Mouse (Mus musculus) layer of hippocampus, adult 18-20 months (tissue): ENCODE results near the gene Tbc1d15. TPM values are rescaled to one million over a fixed set of nuclear protein-coding genes. Genes with fewer than 3 reads are reported as not detected.

ENCODE experiments used
- DNase-seq, 2 experiments: peaks; one replicate each; pipeline ENCODE4 v3.0.0; 2022; ENCODE audit warnings: low spot score in 2 of 2
- total RNA-seq, 2 experiments: library from RNA; stranded (reverse); gene quantifications; 2 replicates each; pipeline ENCODE4 v1.2.3; 2021

Tbc1d15 gene
- total RNA-seq, 2 experiments from 2014 or later, result 60.3 to 62.9 TPM

DNA sequence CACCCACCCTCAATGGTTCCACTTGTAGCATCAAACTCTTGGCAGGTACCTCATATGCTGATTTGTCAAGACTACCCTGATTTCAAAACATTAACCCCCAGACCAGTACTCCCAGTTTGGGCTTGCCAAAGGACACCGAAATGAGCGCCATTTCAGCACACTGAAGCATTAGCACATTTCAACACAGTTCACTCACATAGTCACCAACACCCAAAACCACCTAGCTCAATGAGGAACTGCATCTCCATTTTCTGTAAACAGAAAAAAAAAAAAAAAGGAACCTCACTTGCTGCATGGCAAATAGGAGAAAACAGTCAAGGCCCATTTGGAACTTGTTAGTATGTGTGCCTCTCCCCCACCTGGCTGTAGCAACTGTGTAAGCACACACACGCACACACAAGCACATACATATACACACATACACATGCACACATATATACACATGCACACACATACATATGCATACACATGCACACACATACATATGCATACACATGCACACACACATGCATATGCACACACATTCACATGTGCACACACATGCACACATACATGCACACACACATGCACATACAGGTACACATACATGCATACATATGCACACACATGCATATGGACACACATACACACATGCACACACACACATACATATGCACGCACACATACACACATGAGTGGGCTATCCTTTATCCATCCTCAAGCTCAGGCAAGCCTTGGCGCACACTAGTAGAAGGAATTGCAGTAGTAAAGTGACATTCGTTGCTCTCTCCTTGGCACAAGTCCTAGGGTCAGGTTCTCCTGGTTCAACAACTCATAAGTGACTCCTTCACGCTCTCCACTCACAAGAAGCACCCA lies 80.5 kb downstream of the Tbc1d15 start:
- DNase-seq, result no peak

DNA sequence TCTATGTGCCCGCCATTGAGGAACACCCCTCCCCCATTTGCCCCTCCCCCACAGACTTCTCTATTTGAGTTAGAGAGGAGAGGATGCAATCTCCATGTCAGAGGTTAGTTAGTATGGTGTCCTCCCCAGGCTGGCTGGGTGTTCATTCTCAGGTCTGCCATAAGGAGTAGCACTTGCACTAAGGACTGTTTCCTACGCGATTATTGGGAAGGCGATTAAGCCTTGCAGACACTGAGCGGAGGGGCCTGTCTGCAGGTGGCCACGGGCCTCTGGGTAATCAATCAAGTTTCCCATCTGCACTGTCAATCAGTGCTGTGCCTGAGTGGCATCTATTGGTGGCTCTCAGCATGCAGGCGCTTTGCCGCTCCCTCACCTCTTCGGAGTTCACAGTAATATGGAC lies 81.9 kb downstream of the Tbc1d15 start:
- no peak for DNase-seq

DNA sequence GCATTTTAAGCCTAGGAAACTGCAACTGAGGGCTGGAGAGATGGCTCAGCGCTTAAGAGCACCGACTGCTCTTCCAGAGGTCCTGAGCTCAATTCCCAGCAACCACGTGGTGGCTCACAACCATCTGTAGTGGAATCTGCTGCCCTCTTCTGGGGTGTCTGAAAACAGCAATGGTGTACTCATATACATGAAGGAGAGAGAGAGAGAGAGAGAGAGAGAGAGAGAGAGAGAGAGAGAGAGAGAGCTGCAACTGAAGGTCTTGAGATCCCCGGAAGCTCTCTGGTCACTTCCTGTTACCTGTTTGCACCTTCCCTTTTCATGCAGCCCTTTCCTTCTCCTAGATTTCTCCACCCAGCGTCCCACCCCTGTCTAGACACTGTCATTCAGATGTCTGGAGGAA lies 91.0 kb downstream of the Tbc1d15 start:
- DNase-seq, result no peak

Other genes with a start within 250 kb of the Tbc1d15 start
- 1 to 10 TPM in 1 of 2 experiments, under 1 TPM in 1; 0.68 to 1.2 TPM for gene Tph2, start 66.4 kb downstream of the Tbc1d15 start, total RNA-seq
- gene Rab21, start 64.1 kb upstream of the Tbc1d15 start, total RNA-seq, result 10 to 100 TPM; 58.1 to 58.4 TPM
- 10 to 100 TPM; 37.9 to 39.6 TPM for gene Tmem19, start 111.0 kb upstream of the Tbc1d15 start, total RNA-seq
- 10 to 100 TPM; 13.8 to 14.7 TPM for gene Thap2, start 133.0 kb upstream of the Tbc1d15 start, total RNA-seq
- 10 to 100 TPM; 40.0 to 46.7 TPM for gene Zfc3h1, start 133.5 kb upstream of the Tbc1d15 start, total RNA-seq